Mouse (Mus musculus) regulatory T cell (primary cell): Measurements from ENCODE around the gene Fam124a.

Experiments used
- in situ Hi-C: fragments of 300-600 bp; cut with MboI, MseI; formaldehyde crosslinking; loops from one replicate; pipeline ENCODE4 v1.15.1; 2025; ENCODE audit warnings: high pct_unique_total_duplicates

The Fam124a gene

DNA sequence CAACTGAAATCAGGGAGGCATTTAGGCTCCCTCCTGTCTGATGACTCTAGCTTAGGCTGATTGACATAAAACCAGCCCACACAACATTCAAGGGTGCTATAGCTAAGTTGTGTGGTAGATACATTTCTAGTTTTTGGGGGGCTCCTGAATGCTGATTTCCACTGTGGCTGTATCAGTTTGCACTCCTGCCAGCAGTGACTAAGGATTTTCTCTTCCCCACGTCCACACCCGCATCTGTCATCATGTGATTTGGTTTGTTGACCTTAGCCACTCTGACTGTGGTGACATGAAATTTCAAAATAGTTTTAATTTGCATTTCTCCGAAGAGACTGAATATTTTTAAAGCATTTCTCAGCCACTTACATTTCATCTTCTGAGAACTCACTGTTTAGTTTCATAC is 101.9 kb downstream of the Fam124a start:
- in situ Hi-C loops = no loop called here
